15 mouse cellular contexts compared by ENCODE assay signal in genomic region chr3:135505916-135506482, GRCm38 (mm10). TPM values are rescaled to one million over a fixed set of nuclear protein-coding genes. Genes with fewer than 3 reads are reported as not detected.
DNase-seq lines count a peak whose midpoint lies in the region; ATAC-seq and TF ChIP-seq lines count a peak whose summit lies in the region.
"Had no signal": no experiment of that assay in that cellular context is flagged by ENCODE, and none has a peak within 500 bp of the region (broad histone marks: within the 10 kb centered on the region; RNA-seq: fewer than 3 reads in every experiment).

No protein-coding gene starts in this region.

- TF ChIP-seq POLR2A in thymus, adult 2 months (IDR thresholded peaks at IDR 0.05; ENCODE audit: control insufficient read depth, extremely low read depth, insufficient read depth, low read length, poor library complexity): no peak

- H3K4me1 ChIP-seq in liver, embryonic 11.5 days (replicated peaks; ENCODE audit: control insufficient read depth, insufficient read depth, low read length): no peaks in the 10 kb centered on the region
- no peaks in the 10 kb centered on the region for H3K4me1 ChIP-seq in liver, postnatal 0 days (ENCODE audit: insufficient read depth)
- H3K4me1 ChIP-seq in intestine, embryonic 15.5 days (replicated peaks): no peaks in the 10 kb centered on the region
- no peaks in the 10 kb centered on the region; the same call in 1 of the 2 replicates for H3K4me1 ChIP-seq in thymus, adult 2 months (replicated peaks; ENCODE audit: control insufficient read depth, insufficient read depth, low read length)
- H3K4me1 ChIP-seq: embryonic facial prominence, embryonic 12.5 days; forebrain, embryonic 10.5 days; forebrain, embryonic 15.5 days; midbrain, embryonic 15.5 days had no signal

- no peak overlapping the region for H3K4me3 ChIP-seq in gastrocnemius, adult 2 months
- H3K4me3 ChIP-seq in liver, embryonic 11.5 days (ENCODE audit: low read depth, low read length): no peak overlapping the region
- H3K4me3 ChIP-seq in liver, postnatal 0 days (ENCODE audit: low read depth, low read length): no peak overlapping the region
- H3K4me3 ChIP-seq in intestine, embryonic 15.5 days (replicated peaks): no peak overlapping the region
- no peak overlapping the region for H3K4me3 ChIP-seq in thymus, adult 2 months (ENCODE audit: control insufficient read depth, insufficient read depth, low read length)
- H3K4me3 ChIP-seq: embryonic facial prominence, embryonic 12.5 days; forebrain, embryonic 10.5 days; forebrain, embryonic 15.5 days; heart, embryonic 13.5 days; midbrain, embryonic 15.5 days had no signal

- WGBS in liver, embryonic 11.5 days: 80% methylated on average over 13 of the region's 13 CpGs
- 79% methylated on average over 13 of the region's 13 CpGs for WGBS in liver, postnatal 0 days (ENCODE audit: insufficient replicate concordance)
- 78% methylated on average over 13 of the region's 13 CpGs for WGBS in intestine, embryonic 15.5 days
- 92% methylated on average over 13 of the region's 13 CpGs for WGBS in thymus, adult 2 months

- H3K9me3 ChIP-seq in liver, embryonic 11.5 days (ENCODE audit: control insufficient read depth, low read length): no peaks in the 10 kb centered on the region
- H3K9me3 ChIP-seq in liver, postnatal 0 days (ENCODE audit: low read length): no peaks in the 10 kb centered on the region
- H3K9me3 ChIP-seq in intestine, embryonic 15.5 days: no peaks in the 10 kb centered on the region
- H3K9me3 ChIP-seq: embryonic facial prominence, embryonic 12.5 days; forebrain, embryonic 10.5 days; forebrain, embryonic 15.5 days; heart, embryonic 13.5 days; midbrain, embryonic 15.5 days had no signal

- no peak for TF ChIP-seq EP300 in liver, postnatal 0 days (IDR thresholded peaks at IDR 0.05; ENCODE audit: low read depth)

- no peaks in the 10 kb centered on the region for H3K27me3 ChIP-seq in liver, embryonic 11.5 days (replicated peaks; ENCODE audit: control insufficient read depth, insufficient read depth, low read length)
- H3K27me3 ChIP-seq in liver, postnatal 0 days (ENCODE audit: insufficient read depth, low read length): no peaks in the 10 kb centered on the region
- H3K27me3 ChIP-seq in intestine, embryonic 15.5 days (replicated peaks): no peaks in the 10 kb centered on the region
- no peaks in the 10 kb centered on the region for H3K27me3 ChIP-seq in thymus, adult 2 months (ENCODE audit: control insufficient read depth, insufficient read depth, low read length)
- H3K27me3 ChIP-seq: embryonic facial prominence, embryonic 12.5 days; forebrain, embryonic 15.5 days; heart, embryonic 13.5 days; midbrain, embryonic 15.5 days had no signal

- no peak overlapping the region for H3K9ac ChIP-seq in liver, embryonic 11.5 days (ENCODE audit: low read depth, low read length)
- H3K9ac ChIP-seq in liver, postnatal 0 days (replicated peaks): no peak overlapping the region
- no peak overlapping the region for H3K9ac ChIP-seq in intestine, embryonic 15.5 days
- H3K9ac ChIP-seq: embryonic facial prominence, embryonic 12.5 days; forebrain, embryonic 15.5 days; heart, embryonic 13.5 days; hindbrain, embryonic 14.5 days; midbrain, embryonic 15.5 days had no signal

- DNase-seq in gastrocnemius, adult 2 months: no peak
- no peak for DNase-seq in gastrocnemius, adult 8-10 months (ENCODE audit: low spot score in 2 of 2)
- DNase-seq in liver, embryonic 11.5 days (ENCODE audit: low spot score): no peak
- DNase-seq in liver, postnatal 0 days: no peak
- DNase-seq in ES-CJ7 (ENCODE audit: low read depth, low spot score): peak; percentile 58
- DNase-seq in thymus, adult 2 months: no peak
- no peak for DNase-seq in B cell, adult 2 months
- DNase-seq: right cerebral cortex, postnatal 25 days had no signal

- intact Hi-C loops in gastrocnemius, adult 2 months (cut with DNase I): loop anchor here (5.0 to 10.0 kb wide), 2 partner anchors 84 to 221 kb away; partner anchors contain the start of genes Bdh2 and Cisd2

- no peak for TF ChIP-seq CTCF in gastrocnemius, adult 2 months (IDR thresholded peaks at IDR 0.05)
- TF ChIP-seq CTCF in liver, postnatal 0 days (IDR thresholded peaks at IDR 0.05; ENCODE audit: low read depth): no peak
- no peak for TF ChIP-seq CTCF in thymus, adult 2 months (IDR thresholded peaks at IDR 0.05; ENCODE audit: borderline replicate concordance, control insufficient read depth, extremely low read depth, insufficient read depth, low read length, poor library complexity)

- no peak overlapping the region for H3K4me2 ChIP-seq in liver, embryonic 11.5 days
- no peak overlapping the region for H3K4me2 ChIP-seq in liver, postnatal 0 days (ENCODE audit: low read depth, low read length)
- H3K4me2 ChIP-seq in intestine, embryonic 15.5 days (replicated peaks): no peak overlapping the region
- H3K4me2 ChIP-seq: embryonic facial prominence, embryonic 12.5 days; forebrain, embryonic 15.5 days; heart, embryonic 13.5 days; hindbrain, embryonic 14.5 days; midbrain, embryonic 15.5 days had no signal

- H3K36me3 ChIP-seq in liver, embryonic 11.5 days (ENCODE audit: control insufficient read depth, insufficient read depth, low read length): no peaks in the 10 kb centered on the region
- H3K36me3 ChIP-seq in liver, postnatal 0 days (replicated peaks; ENCODE audit: insufficient read depth, low read length): no peaks in the 10 kb centered on the region
- H3K36me3 ChIP-seq in intestine, embryonic 15.5 days: no peaks in the 10 kb centered on the region
- no peaks in the 10 kb centered on the region for H3K36me3 ChIP-seq in thymus, adult 2 months (ENCODE audit: control insufficient read depth, insufficient read depth, low read length)
- H3K36me3 ChIP-seq: embryonic facial prominence, embryonic 12.5 days; forebrain, embryonic 10.5 days; forebrain, embryonic 15.5 days; midbrain, embryonic 15.5 days had no signal

- 0 out of 2 replicates have a peak, but pooled peaks have one; percentile 18 for ATAC-seq in liver, embryonic 11.5 days (replicated peaks; ENCODE audit: low FRiP score)
- no peak for ATAC-seq in liver, postnatal 0 days
- ATAC-seq in intestine, embryonic 15.5 days: 0 out of 2 replicates have a peak, but pooled peaks have one; percentile 29
- ATAC-seq: forebrain, embryonic 15.5 days; midbrain, embryonic 15.5 days had no signal

- peak overlapping the region; percentile 56; the same call in 1 of the 2 replicates for H3K27ac ChIP-seq in gastrocnemius, adult 2 months
- no peak overlapping the region for H3K27ac ChIP-seq in liver, embryonic 11.5 days (ENCODE audit: low read depth, low read length)
- H3K27ac ChIP-seq in liver, postnatal 0 days (ENCODE audit: low read depth): no peak overlapping the region
- H3K27ac ChIP-seq in intestine, embryonic 15.5 days: no peak overlapping the region
- no peak overlapping the region for H3K27ac ChIP-seq in thymus, adult 2 months (ENCODE audit: control insufficient read depth, insufficient read depth, low read length)
- H3K27ac ChIP-seq: embryonic facial prominence, embryonic 12.5 days; forebrain, embryonic 10.5 days; forebrain, embryonic 15.5 days; heart, embryonic 13.5 days; hindbrain, embryonic 14.5 days; midbrain, embryonic 15.5 days had no signal

RNA-seq across cellular contexts. Expression of gene Manba, which starts 20.6 kb away (rescaled TPM):
- total RNA-seq in gastrocnemius, adult 2 months (2021): 1 to 10 TPM; 2.3 to 5.6 TPM
- total RNA-seq in gastrocnemius, adult 8-10 months (2022): 1 to 10 TPM; 3.0 to 3.6 (median 3.4) TPM
- 9.7 TPM in 2 replicates for polyA plus RNA-seq in liver, embryonic 11.5 days (2014; fragmentation: Nextera tagmentation; extraction: Ambion mirVana)
- 7.3 and 8.0 TPM in 2 replicates for polyA plus RNA-seq in liver, postnatal 0 days (2015; fragmentation: Nextera tagmentation; extraction: Ambion mirVana)
- 17.2 and 18.0 TPM in 2 replicates for polyA plus RNA-seq in intestine, embryonic 15.5 days (2015; fragmentation: Nextera tagmentation; extraction: Ambion mirVana)
- 7.2 and 7.6 TPM in 2 replicates for polyA plus RNA-seq in thymus, adult 2 months (2012; rRNA removed)
